Mouse (Mus musculus): ENCODE data around the gene Pcnx3. TPM values are rescaled to one million over a fixed set of nuclear protein-coding genes. Genes with fewer than 3 reads are reported as not detected.

Gene Pcnx3
- polyA plus RNA-seq, 1 experiment from 2014 or later: 11.3 TPM

- no peaks in the 10 kb centered on the region for H3K9me3 ChIP-seq (ENCODE audit: low read length)
- no peak overlapping the region for H3K27ac ChIP-seq (ENCODE audit: low read length)
- DNase-seq (ENCODE audit: low spot score) (no peak), ATAC-seq (no peak)
- H3K36me3 ChIP-seq (ENCODE audit: insufficient read depth, low read length): peaks cover 27% of the 10 kb centered on the region
- no peak overlapping the region for H3K4me2 ChIP-seq (replicated peaks; ENCODE audit: low read depth, low read length)
- no peak overlapping the region for H3K9ac ChIP-seq (replicated peaks; ENCODE audit: low read depth)
- TF ChIP-seq EP300 (IDR thresholded peaks at IDR 0.05) (no peak), CTCF (IDR thresholded peaks at IDR 0.05) (no peak)
- WGBS: 85% methylated on average over 18 of the region's 18 CpGs
- no peak overlapping the region for H3K4me3 ChIP-seq (ENCODE audit: low read depth, low read length)
- no peaks in the 10 kb centered on the region for H3K4me1 ChIP-seq (ENCODE audit: insufficient read depth, low read depth, low read length)
- H3K27me3 ChIP-seq (replicated peaks; ENCODE audit: insufficient read depth, low read length): no peaks in the 10 kb centered on the region
Observed at GRCm38 (mm10) chr19:5666386-5666785, 22.3 kb downstream of the Pcnx3 start.

DNA sequence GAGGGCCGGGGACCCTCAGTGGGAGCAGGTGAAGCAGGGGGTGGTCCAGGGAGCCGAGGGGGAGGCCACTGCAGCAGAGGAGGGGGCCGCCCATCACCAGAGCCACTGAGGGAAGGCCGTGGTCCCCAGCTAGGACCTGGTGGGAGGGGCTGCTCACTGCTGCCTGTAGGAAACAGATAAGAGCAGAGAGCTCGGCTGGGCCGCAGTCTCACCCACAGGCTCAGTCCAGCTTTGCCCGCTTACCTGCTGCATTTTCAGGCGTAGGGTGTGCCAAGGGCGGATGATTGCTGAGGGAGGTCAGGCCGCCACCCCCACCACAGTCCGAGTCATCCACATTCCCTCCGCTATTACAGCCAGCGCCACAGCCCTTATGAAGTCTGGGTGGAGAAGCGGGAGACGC is 23.2 kb downstream of the Pcnx3 start:
- Histone ChIP-seq H3K4me2 (replicated peaks; ENCODE audit: low read depth, low read length) (no peak overlapping the region), H3K9me3 (ENCODE audit: low read length) (no peaks in the 10 kb centered on the region), H3K36me3 (ENCODE audit: insufficient read depth, low read length) (peaks cover 27% of the 10 kb centered on the region), H3K4me1 (ENCODE audit: insufficient read depth, low read depth, low read length) (no peaks in the 10 kb centered on the region), H3K4me3 (ENCODE audit: low read depth, low read length) (no peak overlapping the region), H3K27me3 (replicated peaks; ENCODE audit: insufficient read depth, low read length) (no peaks in the 10 kb centered on the region), H3K27ac (ENCODE audit: low read length) (no peak overlapping the region), H3K9ac (replicated peaks; ENCODE audit: low read depth) (no peak overlapping the region)
- ATAC-seq (no peak), DNase-seq (ENCODE audit: low spot score) (no peak)
- WGBS: 90% methylated on average over 15 of the region's 15 CpGs
- TF ChIP-seq CTCF (IDR thresholded peaks at IDR 0.05) (no peak), EP300 (IDR thresholded peaks at IDR 0.05) (no peak)

GRCm38 (mm10) chr19:5664669-5665257 is 23.9 kb downstream of the Pcnx3 start:
- Histone ChIP-seq H3K4me2 (replicated peaks; ENCODE audit: low read depth, low read length) (no peak overlapping the region), H3K9ac (replicated peaks; ENCODE audit: low read depth) (no peak overlapping the region), H3K27ac (ENCODE audit: low read length) (no peak overlapping the region), H3K4me3 (ENCODE audit: low read depth, low read length) (no peak overlapping the region), H3K4me1 (ENCODE audit: insufficient read depth, low read depth, low read length) (no peaks in the 10 kb centered on the region), H3K9me3 (ENCODE audit: low read length) (no peaks in the 10 kb centered on the region), H3K27me3 (replicated peaks; ENCODE audit: insufficient read depth, low read length) (no peaks in the 10 kb centered on the region), H3K36me3 (ENCODE audit: insufficient read depth, low read length) (peaks cover 24% of the 10 kb centered on the region)
- TF ChIP-seq CTCF (IDR thresholded peaks at IDR 0.05): no peak
- TF ChIP-seq EP300 (IDR thresholded peaks at IDR 0.05): no peak
- WGBS: 90% methylated on average over 10 of the region's 10 CpGs
- no peak for DNase-seq (ENCODE audit: low spot score)
- ATAC-seq: no peak

DNA sequence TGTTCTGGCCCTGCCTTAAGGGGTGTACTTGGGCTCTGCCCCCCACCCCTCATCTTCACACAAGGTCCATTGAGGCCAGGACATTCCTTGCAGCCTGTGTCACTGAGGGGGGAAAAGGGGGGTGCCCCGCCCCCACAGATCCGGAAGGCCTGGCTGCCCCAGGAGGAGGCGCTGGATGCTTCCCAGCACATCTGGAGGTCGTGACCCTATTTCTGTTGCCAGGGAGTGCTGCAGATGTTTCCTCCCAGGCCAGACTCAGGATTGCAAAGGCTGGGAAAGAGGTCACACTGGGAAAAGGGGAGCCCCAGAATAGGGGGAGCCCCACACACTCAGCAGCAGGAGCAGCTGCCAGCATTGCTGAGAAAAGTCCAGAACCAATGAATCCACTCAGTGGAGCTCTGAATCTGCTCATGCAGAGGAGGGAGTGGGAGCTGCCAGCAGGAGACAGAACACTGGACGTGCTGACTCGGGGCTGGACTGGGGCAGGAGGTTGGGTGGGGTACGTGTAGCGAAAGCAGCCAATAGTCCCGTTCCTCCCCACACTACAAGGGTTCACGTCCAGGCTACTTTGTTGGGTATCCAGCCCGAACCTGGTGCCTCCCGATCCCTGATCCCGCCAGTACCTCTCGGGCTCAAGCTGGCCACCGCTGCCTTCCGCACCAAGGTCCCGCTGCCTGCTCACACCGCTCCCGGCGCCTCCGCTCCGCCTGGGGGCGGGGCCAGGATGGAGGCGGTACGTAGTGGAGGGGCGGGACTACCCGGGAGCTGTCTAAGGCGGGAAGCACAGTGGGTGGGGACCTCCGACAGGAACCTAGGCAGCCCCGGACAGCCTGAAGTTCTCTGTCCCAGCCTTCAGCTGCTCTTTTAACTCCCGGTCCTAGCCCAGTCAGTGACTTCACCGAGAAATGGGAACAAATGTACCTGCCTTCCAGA is 25.5 kb downstream of the Pcnx3 start, which contains the start of gene Sipa1:
Gene Sipa1 (minus strand): TSS at position 727 of the 933 bp plus-strand sequence.
- Histone ChIP-seq H3K27me3 (replicated peaks; ENCODE audit: insufficient read depth, low read length) (no peaks in the 10 kb centered on the region), H3K4me1 (ENCODE audit: insufficient read depth, low read depth, low read length) (no peaks in the 10 kb centered on the region), H3K9me3 (ENCODE audit: low read length) (no peaks in the 10 kb centered on the region), H3K4me3 (ENCODE audit: low read depth, low read length) (peak within 1 kb of the TSS; percentile 37), H3K4me2 (replicated peaks; ENCODE audit: low read depth, low read length) (peak within 1 kb of the TSS; percentile 62), H3K36me3 (ENCODE audit: insufficient read depth, low read length) (peaks cover 21% of the 10 kb centered on the region), H3K27ac (ENCODE audit: low read length) (peak within 1 kb of the TSS; percentile 62), H3K9ac (replicated peaks; ENCODE audit: low read depth) (peak within 1 kb of the TSS; percentile 20; the same call in 1 of the 2 replicates)
- WGBS: 5% methylated on average over 32 of the region's 32 CpGs
- DNase-seq (ENCODE audit: low spot score): peak; percentile 96
- TF ChIP-seq CTCF (IDR thresholded peaks at IDR 0.05) (peak; percentile 29; the same call in 1 of the 2 replicates), EP300 (IDR thresholded peaks at IDR 0.05) (no peak)
- peak; percentile 94 for ATAC-seq

DNA sequence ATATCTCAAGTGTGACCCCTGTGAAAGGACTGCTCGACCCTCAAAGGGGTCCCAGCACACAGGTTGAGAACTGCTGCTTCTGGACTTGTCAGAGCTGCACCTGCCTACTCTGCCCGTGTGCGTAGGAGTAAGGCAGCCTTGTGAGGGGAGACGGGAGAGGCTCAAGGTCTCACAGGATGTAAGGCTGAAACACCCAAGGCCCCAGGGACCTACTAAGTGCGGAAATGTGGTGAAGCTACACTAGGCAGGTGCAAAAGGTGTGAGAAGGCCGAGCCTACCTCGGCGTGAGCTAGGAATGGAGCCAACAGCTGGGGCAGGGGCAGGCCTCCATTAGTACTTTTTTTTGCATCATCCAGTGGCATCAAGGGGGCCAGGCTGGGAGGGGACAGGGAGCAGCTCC is 26.4 kb downstream of the Pcnx3 start:
- WGBS: 61% methylated on average over 8 of the region's 8 CpGs
- Histone ChIP-seq H3K27ac (ENCODE audit: low read length) (peak overlapping the region; percentile 62), H3K9ac (replicated peaks; ENCODE audit: low read depth) (peak overlapping the region; percentile 20; the same call in 1 of the 2 replicates), H3K27me3 (replicated peaks; ENCODE audit: insufficient read depth, low read length) (no peaks in the 10 kb centered on the region), H3K4me3 (ENCODE audit: low read depth, low read length) (peak overlapping the region; percentile 37), H3K9me3 (ENCODE audit: low read length) (no peaks in the 10 kb centered on the region), H3K36me3 (ENCODE audit: insufficient read depth, low read length) (peaks cover 16% of the 10 kb centered on the region), H3K4me2 (replicated peaks; ENCODE audit: low read depth, low read length) (peak overlapping the region; percentile 62), H3K4me1 (ENCODE audit: insufficient read depth, low read depth, low read length) (no peaks in the 10 kb centered on the region)
- no peak for TF ChIP-seq EP300 (IDR thresholded peaks at IDR 0.05)
- TF ChIP-seq CTCF (IDR thresholded peaks at IDR 0.05): no peak
- ATAC-seq: no peak
- DNase-seq (ENCODE audit: low spot score): no peak

All from lung, postnatal 0 days (tissue).